Mouse (Mus musculus) embryonic facial prominence, embryonic 11.5 days (tissue): Measurements from ENCODE around the gene Kcnip2. TPM values are rescaled to one million over a fixed set of nuclear protein-coding genes. Genes with fewer than 3 reads are reported as not detected.

Experiments used
- ATAC-seq: fragments of 200-750 bp; cut with Nextera tagmentation; replicated peaks from 2 replicates; pipeline ENCODE4 v1.8.0; 2017; ENCODE audit warnings: low read depth; ENCODE audit not compliant: insufficient number of reproducible peaks, low FRiP score, low TSS enrichment
- DNase-seq: peaks from one replicate; pipeline ENCODE4 v3.0.0-alpha.2; 2015; ENCODE audit warnings: low spot score
- H3K27ac ChIP-seq: fragments of 300-500 bp; sonication (generic); replicated peaks from 2 replicates; pipeline ENCODE4 v1.5.1; 2014; ENCODE audit warnings: mild to moderate bottlenecking, low read depth, low read length, control low read depth
- H3K27me3 ChIP-seq: fragments of 300-500 bp; sonication (generic); 2 replicates; pipeline ENCODE4 v1.6.1; 2014; ENCODE audit warnings: mild to moderate bottlenecking, low read length, moderate library complexity, mixed read lengths; ENCODE audit not compliant: control insufficient read depth, insufficient read depth
- H3K36me3 ChIP-seq: fragments of 300-500 bp; sonication (generic); replicated peaks from 2 replicates; pipeline ENCODE4 v1.6.1; 2014; ENCODE audit warnings: low read depth, mild to moderate bottlenecking, low read length, moderate library complexity, mixed read lengths; ENCODE audit not compliant: control insufficient read depth, insufficient read depth
- H3K4me1 ChIP-seq: fragments of 300-500 bp; sonication (generic); 2 replicates; pipeline ENCODE4 v1.6.1; 2014; ENCODE audit warnings: low read length, mixed read lengths; ENCODE audit not compliant: control insufficient read depth, insufficient read depth
- H3K4me2 ChIP-seq: fragments of 300-500 bp; sonication (generic); 2 replicates; pipeline ENCODE4 v1.6.1; 2014; ENCODE audit warnings: low read depth, mild to moderate bottlenecking, control low read depth, low read length, moderate library complexity
- H3K4me3 ChIP-seq: fragments of 300-500 bp; sonication (generic); 2 replicates; pipeline ENCODE4 v1.5.1; 2014; ENCODE audit warnings: low read depth, low read length, control low read depth
- H3K9ac ChIP-seq: fragments of 300-500 bp; sonication (generic); replicated peaks from 2 replicates; pipeline ENCODE4 v1.6.1; 2014; ENCODE audit warnings: mild to moderate bottlenecking, control low read depth, low read length
- H3K9me3 ChIP-seq: fragments of 300-500 bp; sonication (generic); replicated peaks from 2 replicates; pipeline ENCODE4 v1.6.1; 2016; ENCODE audit warnings: mild to moderate bottlenecking, low read length, inconsistent platforms, mixed read lengths; ENCODE audit not compliant: control insufficient read depth
- WGBS: fragments of 180-500 bp; shearing (Covaris S2); extraction: QIAGEN DNeasy Blood & Tissue Kit; methylation state at CpG from one replicate; pipeline ENCODE4 v1.1.7; 2014; 5-methylcytosine and 5-hydroxymethylcytosine counted together
- polyA plus RNA-seq: library from polyadenylated mRNA; unstranded; fragments of >200 nt; fragmentation: Nextera tagmentation; extraction: Ambion mirVana; gene quantifications from 2 replicates; pipeline ENCODE4 v1.2.1, GENCODE M21; 2014

Gene Kcnip2
- polyA plus RNA-seq, 1 experiment from 2014 or later, result 1.3 TPM

DNA sequence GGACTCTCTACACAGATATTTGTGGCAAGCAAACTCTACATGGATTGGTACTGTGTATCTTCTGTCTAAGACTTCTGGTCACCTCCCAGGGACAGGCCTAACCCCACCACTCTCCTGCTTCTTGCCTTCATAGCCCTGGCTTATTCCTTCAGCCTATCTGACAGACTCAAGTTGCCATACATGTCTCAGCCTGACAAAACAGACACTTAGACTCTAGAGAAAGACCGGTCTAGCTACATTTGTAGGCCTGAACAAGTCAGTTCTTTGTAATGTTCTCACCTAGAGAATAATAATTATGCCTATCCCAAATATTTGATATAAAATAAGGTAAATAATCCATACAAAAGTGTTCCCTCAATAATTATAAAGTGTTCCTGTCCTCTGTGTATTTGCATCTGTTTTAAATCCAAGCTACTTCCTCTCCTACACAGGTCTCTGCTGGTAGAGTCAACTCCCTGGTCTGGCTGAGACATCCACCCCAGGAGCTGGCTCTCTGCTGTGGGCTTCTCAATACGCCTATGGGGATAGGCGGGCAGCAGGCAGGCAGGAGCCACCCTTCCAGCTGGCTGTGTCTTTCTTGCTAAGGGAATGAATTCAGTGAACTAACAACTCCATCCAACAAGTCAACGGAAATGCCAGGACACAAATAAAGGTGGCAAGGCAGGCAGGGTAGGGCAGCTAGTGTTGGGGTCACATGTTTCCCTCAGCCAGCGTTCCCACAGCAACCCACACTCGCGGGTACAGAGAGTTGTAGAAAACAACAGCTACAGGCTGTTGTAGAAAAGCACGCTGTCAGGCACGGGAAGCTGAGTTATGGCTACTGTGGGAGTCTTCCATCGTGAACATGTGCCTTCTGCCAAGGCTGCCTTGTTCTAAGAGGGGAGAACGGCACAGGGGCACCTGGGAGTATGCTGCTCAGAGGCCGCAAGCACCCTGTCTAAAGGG, 21.5 kb upstream of the Kcnip2 start:
- ATAC-seq (no peak), DNase-seq (no peak)
- Histone ChIP-seq H3K27ac (no peak overlapping the region), H3K9ac (no peak overlapping the region), H3K9me3 (no peaks in the 10 kb centered on the region), H3K4me2 (no peak overlapping the region), H3K4me1 (no peaks in the 10 kb centered on the region), H3K36me3 (no peaks in the 10 kb centered on the region), H3K27me3 (no peaks in the 10 kb centered on the region), H3K4me3 (no peak overlapping the region)
- WGBS, result 89% methylated on average over 12 of the region's 12 CpGs

DNA sequence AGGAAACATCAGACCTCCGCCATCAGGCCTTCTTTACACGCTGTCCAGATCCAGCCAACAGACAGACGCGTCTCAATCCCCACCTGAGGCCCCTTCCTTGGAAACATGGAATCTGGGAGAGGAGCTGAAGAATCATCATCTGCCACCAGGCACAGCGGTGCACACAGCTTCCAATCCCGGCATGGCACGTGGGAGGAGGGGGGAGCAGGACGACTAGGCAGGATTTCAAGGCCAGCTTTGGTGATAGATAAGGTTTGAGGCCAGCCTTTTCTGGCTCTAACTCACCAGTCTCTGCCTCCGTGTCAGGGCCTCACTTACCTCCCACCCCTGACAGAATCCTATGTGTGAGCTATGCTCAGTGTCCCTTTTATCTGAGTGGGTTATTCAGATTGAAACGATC, 19.6 kb upstream of the Kcnip2 start:
- no peak for ATAC-seq
- DNase-seq, result no peak
- WGBS, result 89% methylated on average over 10 of the region's 10 CpGs
- Histone ChIP-seq H3K27ac (no peak overlapping the region), H3K27me3 (no peaks in the 10 kb centered on the region), H3K4me3 (no peak overlapping the region), H3K4me1 (no peaks in the 10 kb centered on the region), H3K36me3 (no peaks in the 10 kb centered on the region), H3K9me3 (no peaks in the 10 kb centered on the region), H3K4me2 (no peak overlapping the region), H3K9ac (no peak overlapping the region)

DNA sequence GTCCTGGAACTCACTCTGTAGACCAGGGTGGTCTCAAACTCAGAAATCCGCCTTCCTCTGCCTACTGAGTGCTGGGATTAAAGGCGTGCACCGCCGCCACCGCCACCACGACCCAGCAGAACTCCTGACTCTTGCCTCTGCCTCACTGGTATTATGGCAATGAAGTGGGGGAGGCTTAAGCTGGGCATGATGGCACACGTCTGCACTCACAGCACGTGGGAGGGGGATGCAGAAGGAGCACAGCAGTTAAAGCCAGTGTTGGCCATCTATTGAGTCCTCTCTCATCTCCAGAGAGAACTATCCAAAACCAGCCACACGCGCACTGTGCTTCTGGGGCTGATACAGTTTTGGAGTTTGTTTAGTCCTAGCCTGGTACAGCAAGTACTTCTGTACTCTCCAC, 17.8 kb upstream of the Kcnip2 start:
- 87% methylated on average over 10 of the region's 10 CpGs for WGBS
- no peak overlapping the region for H3K27ac ChIP-seq

DNA sequence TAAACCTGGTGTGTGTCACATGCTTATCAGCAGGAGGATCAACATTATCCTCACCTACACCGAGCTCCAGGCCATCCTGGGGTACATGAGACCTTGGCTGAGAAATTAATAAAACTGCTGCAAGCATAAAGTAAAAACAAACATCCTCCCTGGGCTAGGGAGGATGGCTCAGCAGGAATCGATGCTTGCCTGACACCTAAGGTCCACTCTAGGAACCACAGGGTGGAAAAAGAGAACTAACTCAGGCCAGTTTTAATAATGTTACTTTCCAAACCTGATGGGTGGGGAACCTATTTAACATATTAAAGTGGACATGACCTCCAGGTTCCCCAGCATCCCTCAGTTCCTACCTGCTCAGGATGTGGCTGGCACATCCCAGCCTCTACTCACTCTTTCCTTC, 14.8 kb upstream of the Kcnip2 start:
- no peak overlapping the region for H3K4me2 ChIP-seq
- H3K27ac ChIP-seq, result no peak overlapping the region
- no peaks in the 10 kb centered on the region for H3K36me3 ChIP-seq
- DNase-seq, result no peak
- H3K4me3 ChIP-seq, result no peak overlapping the region
- H3K9ac ChIP-seq, result no peak overlapping the region
- no peaks in the 10 kb centered on the region for H3K9me3 ChIP-seq
- no peaks in the 10 kb centered on the region for H3K27me3 ChIP-seq
- 74% methylated on average over 2 of the region's 2 CpGs for WGBS
- ATAC-seq, result no peak
- no peaks in the 10 kb centered on the region for H3K4me1 ChIP-seq

More for the DNA sequence above, 17.8 kb upstream of the Kcnip2 start:
- Histone ChIP-seq H3K4me1 (no peaks in the 10 kb centered on the region), H3K9ac (no peak overlapping the region), H3K9me3 (no peaks in the 10 kb centered on the region), H3K4me3 (no peak overlapping the region), H3K4me2 (no peak overlapping the region), H3K36me3 (no peaks in the 10 kb centered on the region), H3K27me3 (no peaks in the 10 kb centered on the region)
- no peak for DNase-seq
- no peak for ATAC-seq

DNA sequence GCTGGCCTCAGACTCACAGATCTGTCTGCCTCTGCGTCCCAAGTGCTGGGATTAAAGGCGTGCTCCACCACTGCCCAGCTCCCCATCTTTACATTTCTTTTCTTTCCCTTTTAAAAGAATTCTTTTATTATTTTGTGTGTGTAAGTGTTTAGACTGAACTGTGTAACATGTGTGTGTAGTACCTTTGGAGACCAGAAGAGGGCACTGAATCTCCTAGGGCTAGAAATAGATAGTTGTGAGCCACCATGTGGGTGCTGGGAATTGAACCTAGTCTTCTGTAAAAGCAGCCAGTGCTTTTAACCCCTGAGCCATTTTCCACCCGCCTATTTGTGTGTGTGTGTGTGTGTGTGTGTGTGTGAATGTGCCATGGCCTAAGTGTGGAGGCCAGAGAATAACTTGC, 11.9 kb upstream of the Kcnip2 start:
- no peak overlapping the region for H3K27ac ChIP-seq

DNA sequence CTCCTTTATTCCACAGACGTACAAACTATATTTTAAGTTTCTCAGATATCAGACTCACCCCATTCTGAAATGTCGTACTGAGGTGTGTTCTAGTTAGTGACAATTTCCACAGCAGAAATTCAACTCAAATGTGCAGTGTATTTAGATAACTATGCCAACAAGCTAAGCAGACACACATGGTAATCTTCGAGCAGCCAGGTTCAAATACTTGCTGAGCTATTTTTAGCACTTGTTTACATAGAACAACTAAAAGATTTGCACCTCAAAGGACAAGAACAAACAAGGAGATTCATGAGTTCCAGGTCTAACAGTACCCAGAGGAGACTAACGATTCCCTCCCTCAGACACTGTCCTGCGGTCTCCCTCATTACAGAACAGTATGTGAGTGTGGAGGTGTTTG, 11.3 kb upstream of the Kcnip2 start:
- Histone ChIP-seq H3K36me3 (no peaks in the 10 kb centered on the region), H3K9ac (no peak overlapping the region), H3K9me3 (no peaks in the 10 kb centered on the region), H3K27me3 (no peaks in the 10 kb centered on the region), H3K4me3 (no peak overlapping the region), H3K27ac (no peak overlapping the region), H3K4me2 (no peak overlapping the region), H3K4me1 (no peaks in the 10 kb centered on the region)
- ATAC-seq (no peak), DNase-seq (no peak)
- WGBS, result 86% methylated on average over 5 of the region's 5 CpGs

More for the DNA sequence above, 11.9 kb upstream of the Kcnip2 start:
- DNase-seq (no peak), ATAC-seq (no peak)
- Histone ChIP-seq H3K4me2 (no peak overlapping the region), H3K9ac (no peak overlapping the region), H3K4me3 (no peak overlapping the region), H3K4me1 (no peaks in the 10 kb centered on the region), H3K36me3 (no peaks in the 10 kb centered on the region), H3K9me3 (no peaks in the 10 kb centered on the region), H3K27me3 (no peaks in the 10 kb centered on the region)
- 93% methylated on average over 3 of the region's 3 CpGs for WGBS

DNA sequence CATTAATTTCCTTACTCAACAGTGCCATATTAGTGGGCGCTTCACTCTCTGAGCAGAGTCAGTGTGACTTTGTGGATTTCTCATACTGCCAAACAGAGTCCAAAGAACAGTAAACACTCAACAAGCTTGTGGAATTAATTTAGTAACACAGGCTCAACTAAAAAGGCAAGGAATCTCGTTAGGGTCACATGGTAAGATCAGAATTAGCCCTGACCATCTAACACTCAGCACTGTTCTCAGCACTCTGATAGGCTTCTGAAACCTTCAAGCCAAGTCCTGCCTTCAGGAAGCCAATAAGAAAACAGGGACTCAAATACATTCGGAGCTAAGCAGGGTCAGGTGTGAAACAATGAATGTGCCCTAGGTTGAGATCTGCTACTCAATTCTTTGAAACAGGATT, 10.3 kb upstream of the Kcnip2 start:
- H3K9me3 ChIP-seq, result no peaks in the 10 kb centered on the region
- H3K36me3 ChIP-seq, result no peaks in the 10 kb centered on the region
- no peaks in the 10 kb centered on the region for H3K4me1 ChIP-seq
- DNase-seq, result no peak
- H3K27me3 ChIP-seq, result no peaks in the 10 kb centered on the region
- no peak overlapping the region for H3K9ac ChIP-seq
- H3K27ac ChIP-seq, result no peak overlapping the region
- no peak overlapping the region for H3K4me2 ChIP-seq
- no peak overlapping the region for H3K4me3 ChIP-seq
- 77% methylated on average over 3 of the region's 3 CpGs for WGBS
- no peak for ATAC-seq

DNA sequence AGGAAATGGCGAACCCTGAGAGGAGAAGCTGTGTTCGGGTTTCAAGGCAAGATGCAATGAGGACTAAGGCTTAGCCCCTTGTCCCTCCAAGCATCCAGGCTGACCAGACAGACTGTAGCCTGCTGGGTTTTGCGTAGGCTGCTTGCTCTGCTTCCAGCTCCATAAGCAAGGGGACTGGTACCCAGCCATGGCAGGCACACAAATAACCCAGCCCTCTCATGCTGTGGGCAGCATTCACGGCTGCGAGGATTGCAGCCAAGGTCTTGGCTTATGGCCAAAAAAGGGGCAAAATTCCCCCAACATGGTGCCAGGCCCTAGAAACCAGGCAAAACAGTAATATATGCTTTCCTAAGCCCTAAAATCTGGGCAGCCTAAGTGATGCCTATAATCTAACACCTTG, 6.0 kb upstream of the Kcnip2 start:
- 74% methylated on average over 5 of the region's 5 CpGs for WGBS
- H3K4me3 ChIP-seq, result no peak overlapping the region
- no peak overlapping the region for H3K27ac ChIP-seq
- no peak for DNase-seq
- H3K9ac ChIP-seq, result no peak overlapping the region
- ATAC-seq, result no peak
- no peaks in the 10 kb centered on the region for H3K4me1 ChIP-seq
- no peaks in the 10 kb centered on the region for H3K9me3 ChIP-seq
- H3K27me3 ChIP-seq, result no peaks in the 10 kb centered on the region
- no peak overlapping the region for H3K4me2 ChIP-seq
- no peaks in the 10 kb centered on the region; the same call in 1 of the 2 replicates for H3K36me3 ChIP-seq
